Mouse (Mus musculus) erythroblast, embryonic 14.5 days (primary cell): ENCODE data around the gene Mpnd. TPM values are rescaled to one million over a fixed set of nuclear protein-coding genes. Genes with fewer than 3 reads are reported as not detected.

Source experiments
- H3K27me3 ChIP-seq: 2 replicates; pipeline ENCODE4 v1.6.1; 2012; ENCODE audit warnings: inconsistent platforms; ENCODE audit not compliant: control insufficient read depth
- H3K36me3 ChIP-seq: 2 replicates; pipeline ENCODE4 v1.6.1; 2012; ENCODE audit warnings: mild to moderate bottlenecking, inconsistent platforms; ENCODE audit not compliant: control insufficient read depth
- H3K4me1 ChIP-seq: 2 replicates; pipeline ENCODE4 v1.6.1; 2012; ENCODE audit warnings: inconsistent platforms; ENCODE audit not compliant: control insufficient read depth
- H3K4me3 ChIP-seq: replicated peaks from 2 replicates; pipeline ENCODE3; 2012; ENCODE audit warnings: moderate library complexity, mild to moderate bottlenecking, inconsistent platforms
- H3K9me3 ChIP-seq: 2 replicates; pipeline ENCODE4 v1.6.1; 2012; ENCODE audit warnings: low read length, inconsistent platforms, mixed read lengths; ENCODE audit not compliant: control insufficient read depth
- GATA1 ChIP-seq: IDR thresholded peaks from 2 replicates; pipeline ENCODE4 v1.6.1; 2012; ENCODE audit warnings: low read length, inconsistent platforms, mixed read lengths
- TAL1 ChIP-seq: IDR thresholded peaks from 3 replicates; pipeline ENCODE4 v1.6.1; 2012; ENCODE audit warnings: low read length, inconsistent platforms, mixed read lengths
- polyA plus RNA-seq: library from polyadenylated mRNA; stranded (reverse); fragments of >175 nt; gene quantifications from 2 replicates; pipeline ENCODE4 v1.2.3, GENCODE M21; 2012

Gene Mpnd
- polyA plus RNA-seq, 1 experiment = 1.1 TPM

DNA sequence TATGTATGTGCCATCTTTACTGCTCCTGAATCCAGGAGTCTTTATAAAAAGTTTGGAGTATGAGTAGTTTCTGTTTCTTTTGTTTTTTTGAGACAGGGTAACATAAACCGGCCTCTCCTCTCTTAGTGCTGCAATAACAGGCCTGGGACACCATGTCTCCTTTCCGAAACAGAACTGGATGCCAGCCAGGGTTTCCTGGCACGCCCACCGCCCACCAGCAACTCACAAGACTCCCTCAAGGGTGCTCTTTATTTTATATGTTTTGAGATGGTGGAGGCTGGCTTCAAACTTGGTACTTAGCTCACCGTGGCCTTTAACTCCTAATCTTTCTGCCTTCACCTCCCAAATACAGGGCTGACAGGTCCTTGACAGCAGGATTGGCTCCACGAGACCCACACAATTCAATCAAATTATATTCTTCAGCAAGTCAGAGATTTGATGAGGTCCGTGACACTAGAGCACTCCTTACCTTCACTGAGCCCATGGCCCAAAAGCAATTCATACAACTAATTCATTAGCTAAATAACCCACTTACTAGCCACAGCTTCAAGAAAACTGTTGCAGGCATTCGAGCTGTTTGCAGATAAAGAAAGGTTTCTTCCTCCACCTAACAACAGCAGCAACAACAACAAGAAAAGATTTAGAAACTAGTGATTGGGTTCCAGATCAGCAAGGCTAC, 33.2 kb downstream of the Mpnd start:
- Histone ChIP-seq H3K4me3 (no peak overlapping the region), H3K9me3 (no peaks in the 10 kb centered on the region), H3K36me3 (peaks cover 39% of the 10 kb centered on the region), H3K4me1 (peaks cover 70% of the 10 kb centered on the region), H3K27me3 (no peaks in the 10 kb centered on the region)
- TF ChIP-seq GATA1 (no peak), TAL1 (no peak)

DNA sequence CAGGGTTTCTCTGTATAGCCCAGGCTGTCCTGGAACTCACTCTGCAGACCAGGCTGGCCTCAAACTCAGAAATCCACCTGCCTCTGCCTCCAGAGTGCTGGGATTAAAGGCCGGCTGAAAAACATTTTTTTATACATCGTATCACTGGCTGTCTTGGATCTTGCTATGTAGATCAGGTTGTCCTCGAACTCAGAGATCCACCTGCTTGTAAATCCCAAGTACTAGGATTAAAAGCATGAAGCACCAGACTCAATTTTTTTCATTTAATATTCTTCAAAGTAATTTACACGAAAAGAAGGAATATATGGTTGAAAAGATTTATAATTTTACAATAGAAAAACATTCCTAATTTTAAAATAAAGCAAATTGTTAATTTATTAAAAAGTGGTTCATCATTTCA, 33.8 kb downstream of the Mpnd start:
- Histone ChIP-seq H3K36me3 (peaks cover 39% of the 10 kb centered on the region), H3K9me3 (no peaks in the 10 kb centered on the region), H3K27me3 (no peaks in the 10 kb centered on the region), H3K4me1 (peaks cover 70% of the 10 kb centered on the region), H3K4me3 (peak overlapping the region; percentile 72)
- no peak for TF ChIP-seq GATA1
- no peak for TF ChIP-seq TAL1

DNA sequence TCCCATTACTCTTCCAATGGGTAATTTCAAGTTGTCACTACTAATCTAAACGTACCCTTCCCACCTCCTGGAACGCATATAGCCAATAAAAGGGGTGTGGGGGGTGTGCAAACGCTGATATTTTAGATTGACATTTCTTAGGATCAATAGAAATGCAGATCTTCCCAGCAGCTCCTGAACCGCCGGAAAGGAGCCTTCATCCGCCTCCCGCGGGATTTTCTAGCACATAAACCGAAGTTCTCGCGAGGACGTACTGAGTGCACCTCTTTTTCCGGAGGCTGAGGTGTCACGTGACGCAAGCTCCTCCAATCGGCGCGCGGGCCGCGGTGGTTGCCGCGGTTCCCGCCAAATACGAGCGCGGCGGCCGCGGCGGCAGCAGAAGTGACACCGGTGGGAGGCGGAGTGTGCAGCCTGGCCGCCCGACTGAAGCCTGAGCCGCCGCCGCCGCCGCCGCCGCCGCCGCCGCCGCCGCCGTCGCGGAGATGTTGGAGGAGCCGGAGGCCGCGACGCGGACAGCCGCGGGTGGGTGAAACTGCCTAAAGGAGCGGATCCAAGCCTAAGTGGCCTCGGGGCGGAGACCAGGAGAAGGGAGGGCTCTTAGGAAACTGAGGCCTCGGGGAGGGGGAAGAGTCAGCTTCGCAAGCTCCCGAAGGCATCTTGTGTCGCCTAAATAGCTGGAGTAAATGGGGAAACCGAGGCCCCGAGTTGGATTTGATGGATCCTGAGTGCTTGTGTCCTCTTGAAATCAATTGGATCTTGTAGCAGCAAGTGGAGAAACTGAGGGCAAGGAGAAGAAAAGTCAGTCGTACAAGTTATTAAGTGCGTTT, 34.7 kb downstream of the Mpnd start, which contains the start of gene Chaf1a:
Gene Chaf1a (plus strand): TSS at position 410 of the 827 bp plus-strand sequence.
- Histone ChIP-seq H3K36me3 (peaks cover 40% of the 10 kb centered on the region), H3K27me3 (no peaks in the 10 kb centered on the region), H3K4me3 (peak within 1 kb of the TSS; percentile 72), H3K4me1 (peaks cover 61% of the 10 kb centered on the region), H3K9me3 (no peaks in the 10 kb centered on the region)
- no peak for TF ChIP-seq TAL1
- TF ChIP-seq GATA1 = no peak

DNA sequence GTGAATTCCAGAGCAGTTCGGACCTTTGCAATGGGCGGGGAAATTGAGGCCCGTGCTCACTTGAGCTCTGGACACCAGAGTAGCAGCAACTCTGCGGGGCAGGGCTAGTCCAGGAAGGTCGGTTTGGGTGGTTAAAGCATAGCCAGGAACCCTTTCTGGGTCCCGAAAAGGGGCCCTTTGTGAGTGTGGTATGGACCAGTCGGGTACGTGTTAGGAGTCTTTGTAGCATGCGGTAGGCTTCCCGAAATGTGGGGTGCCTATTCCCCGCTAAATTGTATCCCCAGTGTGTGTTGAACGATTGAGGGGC, 35.3 kb downstream of the Mpnd start:
- TF ChIP-seq GATA1 (no peak), TAL1 (no peak)
- Histone ChIP-seq H3K4me3 (peak overlapping the region; percentile 72), H3K4me1 (peaks cover 58% of the 10 kb centered on the region), H3K9me3 (no peaks in the 10 kb centered on the region), H3K27me3 (no peaks in the 10 kb centered on the region), H3K36me3 (peaks cover 46% of the 10 kb centered on the region)

DNA sequence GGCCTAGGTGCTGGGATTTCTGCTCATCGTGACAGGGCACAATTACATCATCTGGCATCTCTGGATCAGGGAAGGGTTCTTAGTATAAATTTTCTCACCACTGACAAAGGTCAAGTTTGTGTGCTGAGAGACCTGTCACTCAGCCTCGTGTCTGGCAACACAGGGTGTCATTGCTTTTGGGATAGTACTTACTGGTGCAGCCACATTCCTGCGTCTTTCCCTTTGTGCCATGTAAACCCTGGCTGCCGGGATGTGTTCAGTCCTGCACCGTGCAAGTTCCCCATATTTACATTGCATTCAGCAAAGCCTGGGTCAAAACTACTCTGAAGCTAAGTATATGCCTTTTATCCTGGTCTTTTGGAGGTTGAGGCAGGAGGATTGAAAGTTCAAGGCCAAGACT, 45.9 kb downstream of the Mpnd start:
- H3K4me3 ChIP-seq = no peak overlapping the region
- peaks cover 96% of the 10 kb centered on the region for H3K36me3 ChIP-seq
- H3K9me3 ChIP-seq = no peaks in the 10 kb centered on the region
- TF ChIP-seq GATA1 (no peak), TAL1 (no peak)
- no peaks in the 10 kb centered on the region for H3K27me3 ChIP-seq
- H3K4me1 ChIP-seq = peaks cover 39% of the 10 kb centered on the region

DNA sequence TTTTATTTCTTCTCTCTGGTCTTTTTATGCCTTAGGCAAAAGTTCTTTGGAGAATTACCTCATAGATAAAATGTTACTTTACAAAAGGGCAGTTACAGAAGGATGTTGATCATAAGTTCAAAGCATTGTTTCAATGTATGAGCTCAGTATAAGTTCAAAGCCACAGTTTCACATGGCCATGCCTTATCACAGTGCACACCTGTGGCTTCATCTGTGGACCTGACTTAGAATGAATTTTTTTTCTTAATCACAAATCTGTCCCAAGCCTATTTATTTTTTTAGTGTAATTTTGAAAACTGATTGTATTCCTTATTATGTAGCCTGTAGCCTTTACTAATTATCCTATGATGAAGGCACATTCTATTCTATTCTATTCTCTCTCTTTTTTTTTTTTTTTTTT, 49.4 kb downstream of the Mpnd start:
- peaks cover 96% of the 10 kb centered on the region for H3K36me3 ChIP-seq
- TF ChIP-seq GATA1 (no peak), TAL1 (no peak)

DNA sequence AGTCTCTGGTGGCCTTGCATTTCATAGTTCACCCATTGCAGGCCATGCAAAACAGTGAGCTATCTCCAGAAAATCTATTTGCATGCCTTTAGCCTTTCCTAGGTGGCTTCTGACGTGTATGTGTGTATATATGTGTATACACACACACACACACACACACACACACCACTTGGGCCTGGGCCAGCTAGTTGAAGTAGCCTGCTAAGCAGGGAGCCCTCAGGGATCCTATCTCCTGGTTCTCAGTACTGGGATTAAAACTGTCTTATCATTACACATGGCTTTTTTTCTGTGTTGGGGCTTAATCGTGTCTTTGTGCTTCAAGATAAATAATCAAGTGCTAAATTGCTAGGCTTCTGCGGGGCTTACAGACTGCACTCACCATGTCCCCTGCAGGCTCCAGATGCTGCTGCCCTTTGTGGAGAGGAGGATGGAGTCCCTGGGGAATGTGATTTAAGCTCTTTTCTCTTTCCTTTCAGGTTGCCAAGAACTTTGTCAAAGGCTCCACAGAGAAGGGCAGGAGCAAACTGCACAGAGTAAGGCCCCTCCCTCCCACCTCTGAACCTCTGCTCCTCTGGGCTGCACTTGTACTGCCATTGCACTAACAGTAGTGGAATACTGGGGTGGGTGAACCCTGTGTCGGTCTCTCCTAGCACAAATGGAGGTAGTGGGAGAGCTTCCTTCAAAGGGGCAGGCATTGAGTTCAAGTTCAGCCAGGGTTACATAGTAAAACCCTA, 50.6 kb downstream of the Mpnd start:
- Histone ChIP-seq H3K9me3 (no peaks in the 10 kb centered on the region), H3K27me3 (no peaks in the 10 kb centered on the region)

More for the DNA sequence above, 49.4 kb downstream of the Mpnd start:
- Histone ChIP-seq H3K9me3 (no peaks in the 10 kb centered on the region), H3K4me1 (peaks cover 26% of the 10 kb centered on the region), H3K27me3 (no peaks in the 10 kb centered on the region), H3K4me3 (no peak overlapping the region)

DNA sequence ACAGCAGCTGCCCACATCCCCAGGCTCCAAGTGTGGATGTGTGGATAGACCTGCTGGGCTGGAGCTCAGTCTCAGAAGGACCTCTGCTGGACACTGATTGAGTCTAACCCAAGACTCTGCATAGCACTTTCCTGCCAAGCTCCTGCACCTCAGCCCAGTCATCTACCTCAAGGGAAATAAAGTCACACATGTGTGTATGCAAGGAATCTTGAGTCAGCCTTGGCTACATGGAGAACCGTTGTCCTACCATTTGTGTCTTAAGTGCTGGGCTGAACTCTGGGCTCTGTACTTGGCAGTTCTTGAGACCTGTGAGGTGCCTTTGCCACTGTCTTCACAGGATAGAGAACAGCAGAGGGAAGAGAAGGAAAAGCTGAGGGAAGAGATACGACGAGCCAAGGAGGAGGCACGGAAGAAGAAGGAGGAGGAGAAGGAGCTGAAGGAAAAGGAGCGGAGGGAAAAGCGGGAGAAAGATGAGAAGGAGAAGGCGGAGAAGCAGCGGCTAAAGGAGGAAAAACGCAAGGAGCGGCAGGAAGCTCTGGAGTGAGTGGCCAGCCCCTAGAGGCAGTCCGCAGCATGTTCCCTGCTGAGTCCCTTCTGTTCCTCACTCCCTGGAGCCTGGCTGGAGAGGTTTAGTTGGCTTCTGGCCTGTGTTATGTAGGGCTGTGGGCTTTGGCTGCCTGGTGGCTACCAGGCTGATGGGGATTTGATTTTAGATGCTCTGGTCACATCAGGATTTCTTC, 52.0 kb downstream of the Mpnd start:
- no peak for TF ChIP-seq TAL1
- no peak for TF ChIP-seq GATA1
- Histone ChIP-seq H3K9me3 (no peaks in the 10 kb centered on the region), H3K4me3 (no peak overlapping the region), H3K36me3 (peaks cover 96% of the 10 kb centered on the region), H3K27me3 (no peaks in the 10 kb centered on the region), H3K4me1 (peaks cover 22% of the 10 kb centered on the region)

More for the DNA sequence above, 50.6 kb downstream of the Mpnd start:
- TF ChIP-seq GATA1 (no peak), TAL1 (no peak)
- Histone ChIP-seq H3K36me3 (peaks cover 96% of the 10 kb centered on the region), H3K4me1 (peaks cover 24% of the 10 kb centered on the region), H3K4me3 (no peak overlapping the region)
